Mouse (Mus musculus) T-helper 2 cell (primary cell): ENCODE results near the gene Rad51d.

Experiments used
- in situ Hi-C: fragments of 300-600 bp; cut with MboI, MseI; formaldehyde crosslinking; loops from one replicate; pipeline ENCODE4 v1.15.1; 2025; ENCODE audit warnings: high pct_unique_total_duplicates

Gene Rad51d

DNA sequence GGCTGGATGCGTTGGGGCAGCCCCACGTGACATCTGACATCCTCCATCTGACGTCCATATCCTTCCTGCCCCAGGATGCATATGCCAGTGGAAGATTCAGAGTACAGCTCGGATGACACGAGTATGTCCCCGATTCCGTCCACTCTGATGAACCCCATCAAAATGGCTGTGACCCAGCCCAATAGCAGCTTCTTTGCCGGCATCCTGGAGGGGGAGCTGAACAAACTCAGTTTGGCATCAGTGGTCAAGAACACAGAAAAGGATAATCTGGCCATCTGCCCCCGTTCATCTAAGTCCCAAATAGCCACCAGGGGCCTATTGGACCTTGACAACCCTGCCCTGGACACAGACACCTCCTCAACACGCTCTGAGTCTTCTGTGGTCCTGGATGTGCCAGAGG, 7.1 kb upstream of the Rad51d start:
- in situ Hi-C loops = loop anchor here (10.0 to 25.0 kb wide), 2 partner anchors 153 to 285 kb away; no protein-coding TSS in a partner anchor

GRCm38 (mm10) chr11:82891936-82892335, 1.5 kb upstream of the Rad51d start, which contains the start of gene Fndc8:
Gene Fndc8, plus strand, starts transcription at chr11:82892124.
- in situ Hi-C loops = loop anchor here (10.0 to 25.0 kb wide), 2 partner anchors 147 to 280 kb away; no protein-coding TSS in a partner anchor

DNA sequence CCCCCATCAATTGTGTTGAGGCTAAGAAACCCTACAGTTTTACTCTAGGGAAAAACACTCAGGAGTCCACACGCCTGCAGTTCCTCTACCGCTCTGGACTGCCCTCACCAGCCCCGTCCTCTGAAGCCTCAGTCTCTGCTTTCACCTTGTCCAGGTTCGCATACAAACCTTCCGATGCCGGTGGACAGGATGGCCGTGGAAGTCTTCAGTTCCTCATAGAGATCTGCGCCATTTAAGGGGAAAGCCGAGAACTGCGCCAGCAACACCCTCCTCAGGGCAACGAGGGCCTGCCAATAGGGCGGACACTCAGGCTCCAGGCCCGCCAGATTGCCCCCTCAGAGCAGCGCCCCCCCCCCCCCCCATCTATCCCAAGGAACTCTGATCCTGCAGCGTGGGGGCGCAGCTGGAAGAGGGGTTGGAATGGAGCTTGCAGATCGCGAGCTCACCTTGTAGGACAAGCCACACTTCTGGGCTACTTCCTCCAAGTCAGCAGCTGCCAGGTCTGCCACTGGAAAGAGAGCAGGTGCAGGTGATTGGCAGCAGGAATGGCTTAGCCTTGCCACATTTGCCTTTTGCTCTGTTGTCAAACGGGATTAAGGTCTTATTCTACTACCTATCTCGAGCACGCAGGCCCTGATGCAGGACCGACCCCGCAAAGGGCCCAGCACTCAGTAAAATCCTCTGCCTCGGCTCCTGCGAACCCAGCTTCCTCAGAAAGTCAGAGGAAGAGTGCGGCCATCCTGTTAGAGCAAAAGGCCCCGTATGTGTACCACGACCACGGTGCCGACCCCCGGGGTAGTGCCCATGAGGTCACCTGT, 681 bp downstream of the Rad51d start:
- in situ Hi-C loops = loop anchor here (10.0 to 25.0 kb wide), 2 partner anchors 145 to 277 kb away; no protein-coding TSS in a partner anchor

- in situ Hi-C loops = loop anchor here (25.0 kb wide), 1 partner anchor 276 kb away; no protein-coding TSS in a partner anchor
These were observed 1.9 kb downstream of the Rad51d start for GRCm38 (mm10) chr11:82888491-82888946.

DNA sequence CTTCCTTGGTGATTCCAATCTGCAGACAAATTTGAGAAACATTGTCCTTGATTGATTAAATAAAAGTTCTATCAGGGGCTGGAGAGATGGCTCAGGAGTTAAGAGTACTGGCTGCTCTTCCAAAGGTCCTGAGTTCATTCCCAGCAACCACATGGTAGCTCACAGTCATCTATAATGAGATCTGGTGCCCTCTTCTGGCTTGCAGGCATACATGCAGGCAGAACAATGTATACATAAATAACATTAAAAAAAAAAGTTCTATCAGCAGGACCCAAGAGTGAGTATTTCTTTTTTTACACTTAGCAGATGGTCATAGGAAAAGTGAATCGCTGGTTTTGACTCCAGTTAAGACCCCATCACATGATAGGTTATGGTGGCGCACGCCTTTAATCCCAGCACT, 3.9 kb downstream of the Rad51d start:
- in situ Hi-C loops = loop anchor here (25.0 kb wide), 1 partner anchor 274 kb away; no protein-coding TSS in a partner anchor

DNA sequence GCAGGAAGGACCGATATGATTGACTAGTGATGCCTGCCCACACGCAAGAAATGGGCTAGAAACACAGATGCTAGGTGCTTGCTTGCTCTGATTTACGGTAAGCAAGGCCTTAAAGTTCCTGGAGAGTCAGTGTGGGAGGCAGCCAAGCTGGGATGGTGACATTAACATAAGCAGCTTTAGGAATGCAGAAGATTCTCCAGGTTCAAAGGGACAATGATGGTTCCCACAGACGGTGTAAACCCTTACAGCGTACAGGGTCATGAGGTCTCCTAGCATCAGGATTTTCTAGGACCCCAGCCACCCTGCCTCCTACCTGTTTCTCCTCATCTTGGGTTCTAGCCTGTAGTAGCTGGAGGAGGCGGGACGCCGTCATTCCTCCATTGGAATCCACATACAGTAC, 7.2 kb downstream of the Rad51d start:
- in situ Hi-C loops = loop anchor here (25.0 kb wide), 1 partner anchor 271 kb away; no protein-coding TSS in a partner anchor

DNA sequence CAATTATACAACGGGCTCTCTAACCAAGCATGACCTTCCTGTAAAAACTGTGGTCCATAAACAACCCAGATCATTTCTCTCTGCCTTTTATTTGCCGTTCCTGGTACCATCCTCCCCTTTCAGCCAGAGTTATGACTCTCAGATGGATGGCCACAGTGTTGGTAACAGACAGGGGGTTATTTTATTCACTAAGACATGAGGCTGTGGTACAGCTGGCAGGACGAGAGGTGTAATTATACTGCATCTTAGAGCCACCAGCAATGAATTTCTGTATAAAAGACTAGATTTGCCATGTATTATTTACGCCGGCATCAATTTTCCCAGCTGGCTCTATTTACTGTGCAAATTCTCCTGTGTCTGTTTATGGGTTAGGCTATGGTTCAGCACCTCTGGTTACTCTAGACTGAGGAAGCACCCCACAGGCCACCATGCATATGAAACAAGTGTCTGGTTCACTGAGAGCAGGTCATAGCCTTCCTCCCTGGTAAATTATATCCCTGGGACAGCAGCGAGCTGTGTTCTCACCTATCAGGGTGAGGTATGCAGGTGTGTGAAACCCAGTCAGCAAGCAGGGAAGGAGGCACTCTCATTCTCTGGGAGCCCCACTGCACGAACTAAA, 12.6 kb downstream of the Rad51d start:
- in situ Hi-C loops = loop anchor here (25.0 kb wide), 1 partner anchor 266 kb away; no protein-coding TSS in a partner anchor

GRCm38 (mm10) chr11:82875631-82876030, 14.8 kb downstream of the Rad51d start:
- in situ Hi-C loops = loop anchor here (25.0 kb wide), 1 partner anchor 263 kb away; no protein-coding TSS in a partner anchor

DNA sequence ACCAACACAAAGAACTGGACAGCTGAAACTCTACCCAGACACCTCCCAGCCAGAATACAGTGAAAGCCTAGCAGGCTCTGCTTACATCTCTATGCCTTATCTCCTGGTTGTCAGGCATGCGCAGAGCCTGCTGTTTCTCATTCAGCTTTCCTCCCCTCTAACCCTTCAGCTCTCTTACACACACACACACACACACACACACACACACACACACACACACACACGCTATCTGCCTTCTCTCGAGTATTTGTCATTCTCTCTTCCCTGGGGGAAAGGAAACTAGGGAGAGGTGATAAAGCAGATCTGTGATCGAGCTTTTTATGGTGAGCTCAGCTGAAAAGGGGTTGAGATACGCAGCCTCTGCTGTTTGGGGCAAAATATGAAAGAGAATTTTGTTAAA, 15.5 kb downstream of the Rad51d start:
- in situ Hi-C loops = loop anchor here (25.0 kb wide), 1 partner anchor 263 kb away; no protein-coding TSS in a partner anchor

GRCm38 (mm10) chr11:82871031-82871446, 19.4 kb downstream of the Rad51d start, which contains the start of gene Rffl:
Gene Rffl, minus strand, starts transcription at chr11:82871210.
- in situ Hi-C loops = no loop called here

GRCm38 (mm10) chr11:82870173-82871030, 20.0 kb downstream of the Rad51d start:
- in situ Hi-C loops = no loop called here

GRCm38 (mm10) chr11:82869506-82870172, 20.8 kb downstream of the Rad51d start:
- in situ Hi-C loops = no loop called here

- in situ Hi-C loops = no loop called here
These were observed 22.5 kb downstream of the Rad51d start for GRCm38 (mm10) chr11:82867956-82868355.

GRCm38 (mm10) chr11:82866850-82867564, 23.4 kb downstream of the Rad51d start:
- in situ Hi-C loops = no loop called here

DNA sequence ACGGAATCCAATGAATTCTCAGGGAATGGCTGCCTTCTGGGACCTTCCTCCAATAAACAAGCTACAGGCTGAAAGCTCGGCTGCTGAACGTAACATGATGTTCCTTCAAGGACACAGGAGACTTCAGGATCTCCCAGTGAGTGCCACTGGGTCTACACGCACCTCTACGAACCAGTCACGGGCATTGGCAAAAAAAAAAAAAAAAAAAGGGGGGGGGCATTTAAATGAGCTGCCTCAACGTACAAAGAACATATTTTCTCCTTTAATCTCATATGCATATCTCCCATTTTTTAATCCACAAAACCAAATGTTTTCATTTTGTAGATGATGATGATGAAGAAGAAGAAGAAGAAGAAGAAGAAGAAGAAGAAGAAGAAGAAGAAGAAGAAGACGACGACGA, 24.5 kb downstream of the Rad51d start:
- in situ Hi-C loops = no loop called here

- in situ Hi-C loops = no loop called here
These were observed 26.9 kb downstream of the Rad51d start for GRCm38 (mm10) chr11:82863488-82863931.

DNA sequence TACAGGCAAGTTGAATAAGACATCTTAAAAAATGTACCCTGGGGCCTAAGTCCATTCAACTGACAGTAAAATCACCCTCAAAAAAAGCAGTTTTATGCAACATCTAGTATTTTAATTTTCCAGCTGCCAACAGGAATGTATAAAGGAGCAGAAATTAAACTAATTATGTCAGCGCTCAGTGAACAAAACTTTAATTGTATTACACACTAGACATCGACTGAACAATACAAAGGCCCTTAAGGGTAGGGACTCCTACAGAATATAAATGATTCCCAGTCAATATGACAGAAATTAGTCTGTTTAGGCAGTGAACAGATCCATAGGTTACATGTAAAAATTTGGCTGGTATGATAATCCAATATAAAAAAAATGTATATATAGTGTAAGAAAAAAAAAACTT, 27.4 kb downstream of the Rad51d start:
- in situ Hi-C loops = no loop called here

GRCm38 (mm10) chr11:82862638-82863037, 27.8 kb downstream of the Rad51d start:
- in situ Hi-C loops = no loop called here

- in situ Hi-C loops = no loop called here
These were observed 28.9 kb downstream of the Rad51d start for GRCm38 (mm10) chr11:82861558-82861957.

- in situ Hi-C loops = no loop called here
These were observed 29.7 kb downstream of the Rad51d start for GRCm38 (mm10) chr11:82860759-82861158.
